Mouse (Mus musculus) midbrain, embryonic 16.5 days (tissue): ENCODE data around the gene Kif1bp. TPM values are rescaled to one million over a fixed set of nuclear protein-coding genes. Genes with fewer than 3 reads are reported as not detected.
A peak's percentile ranks its signal among the peaks of the same experiment; 100 is the strongest.

ENCODE experiments used
- ATAC-seq: fragments of 200-750 bp; cut with Nextera tagmentation; 2 replicates; pipeline ENCODE4 v1.8.0; 2017; ENCODE audit warnings: moderate TSS enrichment
- H3K27ac ChIP-seq: fragments of 300-500 bp; sonication (generic); 2 replicates; pipeline ENCODE4 v1.5.1; 2014; ENCODE audit warnings: mild to moderate bottlenecking, low read length, mixed read lengths
- H3K27me3 ChIP-seq: fragments of 300-500 bp; sonication (generic); 2 replicates; pipeline ENCODE4 v1.6.1; 2014; ENCODE audit warnings: low read depth, low read length, mixed read lengths; ENCODE audit not compliant: control insufficient read depth, insufficient read depth
- H3K36me3 ChIP-seq: fragments of 300-500 bp; sonication (generic); 2 replicates; pipeline ENCODE4 v1.6.1; 2014; ENCODE audit warnings: mild to moderate bottlenecking, low read length, moderate library complexity, mixed read lengths; ENCODE audit not compliant: control insufficient read depth, insufficient read depth
- H3K4me1 ChIP-seq: fragments of 300-500 bp; sonication (generic); 2 replicates; pipeline ENCODE4 v1.6.1; 2014; ENCODE audit warnings: mild to moderate bottlenecking, low read length, mixed read lengths; ENCODE audit not compliant: control insufficient read depth, insufficient read depth
- H3K4me2 ChIP-seq: fragments of 300-500 bp; sonication (generic); 2 replicates; pipeline ENCODE4 v1.6.1; 2014; ENCODE audit warnings: mild to moderate bottlenecking, low read length, mixed read lengths
- H3K4me3 ChIP-seq: fragments of 300-500 bp; sonication (generic); 2 replicates; pipeline ENCODE4 v1.5.1; 2014; ENCODE audit warnings: low read depth, mild to moderate bottlenecking, low read length, moderate library complexity, mixed read lengths
- H3K9ac ChIP-seq: fragments of 300-500 bp; sonication (generic); 2 replicates; pipeline ENCODE4 v1.6.1; 2014; ENCODE audit warnings: low read depth, low read length, mixed read lengths
- H3K9me3 ChIP-seq: fragments of 300-500 bp; sonication (generic); replicated peaks from 2 replicates; pipeline ENCODE4 v1.6.1; 2014; ENCODE audit warnings: mild to moderate bottlenecking, low read length, mixed read lengths; ENCODE audit not compliant: control insufficient read depth, poor library complexity, severe bottlenecking
- WGBS: fragments of 180-500 bp; shearing (Covaris S2); extraction: QIAGEN DNeasy Blood & Tissue Kit; methylation state at CpG from one replicate; pipeline ENCODE4 v1.1.7; 2014; 5-methylcytosine and 5-hydroxymethylcytosine counted together
- polyA plus RNA-seq: library from polyadenylated mRNA; unstranded; fragments of >200 nt; fragmentation: Nextera tagmentation; extraction: Ambion mirVana; gene quantifications from 2 replicates; pipeline ENCODE4 v1.2.1, GENCODE M21; 2015

Gene Kif1bp
- polyA plus RNA-seq, 1 experiment from 2014 or later, result 72.9 TPM

DNA sequence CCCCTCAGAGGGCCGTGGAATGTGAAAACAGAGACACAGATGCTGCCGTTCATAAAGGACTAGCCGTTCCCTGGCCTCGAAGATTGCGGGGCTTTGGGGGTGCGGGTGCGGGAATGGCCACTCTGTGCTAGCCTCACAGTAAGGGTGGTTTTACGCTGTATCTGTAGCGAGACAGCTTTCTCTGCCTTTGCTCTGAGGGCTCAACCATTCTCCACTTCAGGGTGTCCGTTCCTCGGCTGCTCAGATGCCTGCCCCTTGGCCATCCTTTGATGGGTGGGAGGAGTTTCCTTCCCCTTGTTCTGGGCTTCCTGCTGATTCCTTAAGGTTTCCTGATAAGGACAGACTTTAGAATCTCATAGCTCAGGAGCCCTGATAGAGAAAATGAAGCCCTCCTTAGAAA lies 69.8 kb downstream of the Kif1bp start:
- ATAC-seq, result no peak
- Histone ChIP-seq H3K9ac (0 out of 2 replicates have a peak overlapping the region, but pooled peaks have one; percentile 39), H3K4me2 (peak overlapping the region; percentile 58), H3K27ac (no peak overlapping the region), H3K9me3 (no peaks in the 10 kb centered on the region), H3K36me3 (no peaks in the 10 kb centered on the region), H3K4me1 (peaks cover 5% of the 10 kb centered on the region; the same call in 1 of the 2 replicates), H3K27me3 (no peaks in the 10 kb centered on the region), H3K4me3 (peak overlapping the region; percentile 20)
- WGBS, result 7% methylated on average over 11 of the region's 11 CpGs

DNA sequence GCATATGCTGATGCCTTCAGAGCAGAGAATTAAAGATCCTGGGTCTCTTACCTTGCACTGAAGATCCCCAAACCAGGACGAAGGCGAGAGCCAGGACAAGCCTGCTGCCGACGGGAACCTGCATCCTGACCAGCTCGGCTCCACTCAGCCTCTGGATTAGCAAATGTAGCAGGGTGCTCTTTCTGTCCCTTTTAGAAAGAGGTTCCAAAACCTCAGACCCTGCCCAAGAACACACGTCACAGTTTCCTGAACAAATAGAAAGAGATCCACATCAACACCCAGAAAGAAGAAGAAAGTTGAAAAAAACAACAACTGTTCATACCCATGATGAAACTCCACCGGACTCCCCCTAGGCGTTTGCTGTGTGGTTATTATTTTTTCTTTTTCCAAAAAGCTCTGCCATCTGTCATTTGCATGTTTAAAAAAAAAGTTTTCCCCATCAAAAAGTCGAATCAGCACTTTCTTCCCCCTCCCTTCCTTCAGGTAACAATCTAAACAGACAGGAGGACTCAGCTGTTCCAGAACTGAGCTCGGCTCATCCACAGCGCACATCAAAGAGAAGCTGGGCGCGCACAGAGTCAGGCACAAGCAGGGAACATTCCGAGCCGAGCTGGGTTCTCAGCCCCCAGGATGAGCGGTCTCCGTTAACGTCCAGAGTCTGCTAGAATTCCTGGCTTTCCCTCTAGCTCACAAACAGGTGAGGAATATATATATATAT lies 70.5 kb downstream of the Kif1bp start:
- Histone ChIP-seq H3K36me3 (no peaks in the 10 kb centered on the region), H3K27me3 (no peaks in the 10 kb centered on the region), H3K4me1 (peaks cover 5% of the 10 kb centered on the region; the same call in 1 of the 2 replicates), H3K9me3 (no peaks in the 10 kb centered on the region), H3K4me3 (peak overlapping the region; percentile 20), H3K9ac (no peak overlapping the region), H3K4me2 (peak overlapping the region; percentile 58), H3K27ac (0 out of 2 replicates have a peak overlapping the region, but pooled peaks have one; percentile 9)
- WGBS, result 13% methylated on average over 18 of the region's 18 CpGs
- no peak for ATAC-seq

DNA sequence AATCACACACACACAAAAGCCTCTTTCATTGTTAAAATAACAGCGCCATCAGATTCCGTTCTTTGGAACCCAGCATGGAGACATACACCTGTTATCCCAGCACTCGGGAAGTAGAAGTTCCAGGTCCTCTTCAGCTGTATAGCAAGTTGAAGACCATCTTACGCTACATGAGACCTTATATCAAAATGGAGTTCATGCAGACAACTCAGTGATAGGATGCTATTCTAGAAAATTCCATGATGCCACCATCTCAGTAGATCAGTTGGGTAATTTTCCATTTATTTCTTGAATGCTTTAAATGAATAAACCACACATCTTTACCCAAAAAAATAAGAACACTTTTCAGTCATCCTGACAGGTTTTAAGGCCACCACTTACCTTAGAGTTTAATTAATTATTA lies 71.2 kb downstream of the Kif1bp start:
- no peak for ATAC-seq
- 85% methylated on average over 4 of the region's 4 CpGs for WGBS
- H3K4me2 ChIP-seq, result no peak overlapping the region
- no peak overlapping the region for H3K9ac ChIP-seq
- H3K9me3 ChIP-seq, result no peaks in the 10 kb centered on the region
- no peak overlapping the region for H3K4me3 ChIP-seq
- H3K27ac ChIP-seq, result no peak overlapping the region
- peaks cover 5% of the 10 kb centered on the region; the same call in 1 of the 2 replicates for H3K4me1 ChIP-seq
- H3K36me3 ChIP-seq, result no peaks in the 10 kb centered on the region
- H3K27me3 ChIP-seq, result no peaks in the 10 kb centered on the region

DNA sequence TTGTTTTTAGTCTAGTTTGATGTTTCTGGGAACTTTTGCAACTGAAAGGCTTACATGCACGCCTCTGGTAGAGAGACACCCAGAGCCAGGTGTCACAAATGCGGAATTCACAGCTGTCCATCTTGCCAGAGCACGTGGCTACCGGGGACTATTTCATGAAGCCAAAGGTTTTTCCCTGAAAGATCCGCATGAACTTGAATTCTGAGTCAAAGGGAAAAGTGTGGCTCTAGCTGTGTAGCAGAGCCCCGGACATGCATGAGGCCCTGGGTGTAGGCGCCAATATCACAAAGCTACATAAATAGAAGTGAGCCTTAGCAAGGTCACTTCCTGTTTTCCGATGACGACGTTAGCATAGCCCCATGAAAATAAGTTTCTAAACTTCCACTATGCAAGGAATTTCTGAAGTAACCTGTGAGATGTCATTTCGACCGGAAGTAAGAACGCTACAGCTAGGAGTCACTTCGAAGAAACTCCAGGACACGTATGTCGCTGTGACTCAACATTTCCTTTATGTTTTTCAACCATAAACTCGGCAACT lies 72.2 kb downstream of the Kif1bp start:
- H3K9me3 ChIP-seq, result no peaks in the 10 kb centered on the region
- peaks cover 5% of the 10 kb centered on the region; the same call in 1 of the 2 replicates for H3K4me1 ChIP-seq
- ATAC-seq, result no peak
- no peak overlapping the region for H3K4me2 ChIP-seq
- H3K9ac ChIP-seq, result no peak overlapping the region
- WGBS, result 86% methylated on average over 17 of the region's 17 CpGs
- no peaks in the 10 kb centered on the region for H3K27me3 ChIP-seq
- H3K4me3 ChIP-seq, result no peak overlapping the region
- no peak overlapping the region for H3K27ac ChIP-seq
- no peaks in the 10 kb centered on the region for H3K36me3 ChIP-seq

DNA sequence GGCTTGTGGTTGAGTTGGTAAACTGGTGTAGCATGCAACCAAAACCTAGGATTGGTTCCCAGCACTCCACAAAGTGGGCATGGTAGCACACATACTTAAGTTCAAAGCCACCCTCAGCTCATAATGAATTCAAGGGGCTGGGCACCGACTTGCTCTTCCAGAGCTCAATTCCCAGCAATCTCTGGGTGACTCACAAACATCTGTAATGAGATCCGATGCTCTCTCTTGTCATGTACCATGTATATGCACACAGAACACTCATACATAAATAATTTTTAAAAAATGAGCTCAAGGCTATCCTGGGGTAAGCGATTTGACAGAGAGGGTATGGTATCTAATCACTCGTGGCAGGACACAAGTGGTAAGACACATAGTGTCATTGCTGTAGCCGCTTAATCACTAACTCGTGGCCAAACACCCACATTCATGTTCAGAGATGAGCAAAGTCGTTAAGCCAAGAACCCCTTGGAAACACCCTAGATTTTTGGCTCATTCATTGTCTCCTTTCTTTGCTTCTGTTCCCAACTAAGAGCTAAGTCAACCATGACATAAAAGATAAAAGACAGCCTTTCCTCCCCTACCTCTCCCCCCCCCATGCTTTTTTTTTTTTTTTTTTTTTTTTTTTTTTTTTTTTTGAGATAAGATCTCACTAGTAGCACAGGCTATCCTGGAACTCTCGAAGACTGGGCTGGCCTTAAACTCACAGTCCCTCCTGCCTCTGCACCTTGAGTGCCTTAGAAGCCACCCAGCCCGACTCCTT lies 72.9 kb downstream of the Kif1bp start:
- Histone ChIP-seq H3K9me3 (no peaks in the 10 kb centered on the region), H3K4me1 (peaks cover 5% of the 10 kb centered on the region; the same call in 1 of the 2 replicates), H3K27ac (no peak overlapping the region), H3K9ac (no peak overlapping the region), H3K27me3 (no peaks in the 10 kb centered on the region), H3K4me3 (no peak overlapping the region), H3K36me3 (no peaks in the 10 kb centered on the region), H3K4me2 (no peak overlapping the region)
- ATAC-seq, result no peak
- 74% methylated on average over 9 of the region's 9 CpGs for WGBS

DNA sequence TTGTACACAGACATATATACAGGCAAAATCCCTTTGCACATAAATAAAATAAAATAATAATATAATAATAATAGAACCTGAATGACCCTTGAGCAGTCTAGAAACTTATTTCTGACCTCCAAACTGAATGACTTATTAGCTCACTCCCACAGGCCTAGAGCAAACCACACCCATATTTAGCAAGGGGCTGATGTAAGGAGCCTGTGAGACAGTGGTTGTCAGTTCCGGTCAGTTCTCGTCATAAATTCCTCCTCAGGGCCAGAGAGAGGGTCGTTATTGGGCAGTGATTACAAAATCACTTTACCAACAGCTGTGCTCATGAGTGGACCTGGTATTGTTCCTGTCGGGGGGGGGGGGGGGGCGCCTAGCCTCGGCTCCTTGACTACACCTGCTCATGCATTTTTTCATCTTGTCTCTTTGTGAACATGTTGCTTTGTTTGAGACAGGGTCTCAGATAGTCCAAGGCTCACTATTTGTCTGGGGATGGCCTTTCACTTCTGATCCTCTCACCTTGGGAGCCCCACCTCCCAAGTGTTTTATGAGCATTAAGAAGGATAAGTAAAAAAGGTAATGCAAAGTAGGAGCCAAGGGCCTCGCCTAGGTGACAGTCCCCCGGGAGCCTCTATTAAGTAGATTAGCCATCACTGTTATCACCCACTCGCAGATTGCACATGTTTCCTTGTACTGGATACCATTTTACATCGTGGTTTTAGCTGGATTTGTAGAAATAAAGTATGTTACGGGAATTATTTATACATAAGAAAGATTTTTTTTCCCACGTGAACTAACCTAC lies 74.2 kb downstream of the Kif1bp start:
- Histone ChIP-seq H3K4me2 (no peak overlapping the region), H3K27ac (no peak overlapping the region), H3K4me3 (no peak overlapping the region), H3K4me1 (peaks cover 5% of the 10 kb centered on the region; the same call in 1 of the 2 replicates), H3K9me3 (no peaks in the 10 kb centered on the region), H3K27me3 (no peaks in the 10 kb centered on the region), H3K9ac (no peak overlapping the region), H3K36me3 (no peaks in the 10 kb centered on the region)
- no peak for ATAC-seq
- WGBS, result 75% methylated on average over 12 of the region's 12 CpGs

DNA sequence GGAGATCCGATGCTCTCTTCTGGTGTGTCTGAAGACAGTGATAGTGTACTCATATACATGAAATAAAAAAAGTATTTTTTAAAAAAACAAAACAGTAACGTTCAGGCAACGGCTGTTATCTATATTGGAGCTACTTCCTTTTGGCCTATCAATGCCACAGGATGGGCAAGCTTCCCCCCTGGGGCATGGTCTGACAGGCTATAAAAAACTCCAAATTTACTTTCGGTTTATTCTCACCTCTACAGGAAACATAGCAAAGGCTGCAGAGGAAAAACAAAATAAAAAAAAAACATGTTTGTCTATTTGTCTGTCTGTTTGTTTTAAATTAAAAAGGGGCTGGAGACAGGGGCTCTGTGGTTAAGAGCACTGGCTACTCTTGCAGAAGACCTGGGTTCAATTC lies 74.9 kb downstream of the Kif1bp start:
- no peak for ATAC-seq
- H3K4me2 ChIP-seq, result no peak overlapping the region
- peaks cover 2% of the 10 kb centered on the region; the same call in 1 of the 2 replicates for H3K4me1 ChIP-seq
- no peak overlapping the region for H3K27ac ChIP-seq
- no peaks in the 10 kb centered on the region for H3K9me3 ChIP-seq
- WGBS, result 88% methylated on average over 4 of the region's 4 CpGs
- no peak overlapping the region for H3K4me3 ChIP-seq
- no peaks in the 10 kb centered on the region for H3K36me3 ChIP-seq
- H3K9ac ChIP-seq, result no peak overlapping the region
- no peaks in the 10 kb centered on the region for H3K27me3 ChIP-seq

DNA sequence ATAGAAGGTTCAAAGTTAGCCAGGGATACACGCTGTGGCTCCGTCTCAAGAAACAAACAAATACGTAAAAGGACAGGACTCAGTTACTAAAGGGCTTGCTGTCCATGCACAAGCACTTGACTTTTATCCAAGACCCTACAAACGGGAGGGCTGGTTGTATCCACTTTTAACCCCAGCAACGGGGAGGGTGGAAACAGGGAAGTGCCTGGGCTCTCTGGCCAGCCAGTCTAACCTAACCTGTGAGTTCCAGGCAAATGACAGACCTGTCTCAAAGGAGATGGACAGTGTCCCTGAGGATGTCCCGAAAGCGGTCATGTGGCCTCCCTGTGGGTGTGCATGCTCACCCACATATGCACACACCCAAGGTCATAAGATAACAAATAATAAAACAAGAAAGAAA lies 76.3 kb downstream of the Kif1bp start:
- WGBS, result 80% methylated on average over 7 of the region's 7 CpGs
- Histone ChIP-seq H3K36me3 (no peaks in the 10 kb centered on the region), H3K4me2 (no peak overlapping the region), H3K9ac (no peak overlapping the region), H3K4me1 (no peaks in the 10 kb centered on the region), H3K27me3 (no peaks in the 10 kb centered on the region), H3K27ac (no peak overlapping the region), H3K4me3 (no peak overlapping the region), H3K9me3 (no peaks in the 10 kb centered on the region)
- ATAC-seq, result no peak
